Mouse (Mus musculus) adrenal gland, adult 8-10 months (tissue): ENCODE data around the gene Hist1h2ae. TPM values are rescaled to one million over a fixed set of nuclear protein-coding genes. Genes with fewer than 3 reads are reported as not detected.
"Not testable (repeated sequence)": the region's sequence is repeated elsewhere in the genome, so short reads cannot be mapped to it uniquely, and the experiment has no call there.

Experiments
- DNase-seq: peaks from one replicate; pipeline ENCODE4 v3.0.0; 2022
- total RNA-seq, 4 experiments: library from RNA; stranded (reverse); gene quantifications; 2 replicates each; pipeline ENCODE4 v1.2.4; 2022

Gene Hist1h2ae
- total RNA-seq, 4 experiments from 2014 or later, result 4.5 to 9.9 (median 6.6) TPM

GRCm38 (mm10) chr13:23561883-23562659, 8.9 kb downstream of the Hist1h2ae start, which contains the start of gene Hist1h3e:
TSS of gene Hist1h3e (minus strand) at chr13:23562369.
- DNase-seq, result peak; percentile 94

GRCm38 (mm10) chr13:23561531-23561882, 9.5 kb downstream of the Hist1h2ae start:
- not testable (repeated sequence) for DNase-seq

- DNase-seq, result not testable (repeated sequence)
Measured at GRCm38 (mm10) chr13:23560699-23561098, 10.3 kb downstream of the Hist1h2ae start.

- DNase-seq, result no peak
Measured at GRCm38 (mm10) chr13:23556906-23557305, 14.1 kb downstream of the Hist1h2ae start.

- peak; percentile 61 for DNase-seq
Measured at GRCm38 (mm10) chr13:23555839-23556416, 15.1 kb downstream of the Hist1h2ae start.

- peak; percentile 67 for DNase-seq
Measured at GRCm38 (mm10) chr13:23554925-23555838, 15.8 kb downstream of the Hist1h2ae start.

GRCm38 (mm10) chr13:23554393-23554792, 16.6 kb downstream of the Hist1h2ae start:
- DNase-seq, result no peak

GRCm38 (mm10) chr13:23552962-23553361, 18.1 kb downstream of the Hist1h2ae start, which contains the start of gene Hist1h1d:
TSS of gene Hist1h1d (plus strand) at chr13:23553262.
- no peak for DNase-seq

GRCm38 (mm10) chr13:23551931-23552914, 18.8 kb downstream of the Hist1h2ae start:
- DNase-seq, result no peak

GRCm38 (mm10) chr13:23551146-23551834, 19.7 kb downstream of the Hist1h2ae start, which contains the start of gene Hist1h4f:
TSS of gene Hist1h4f (minus strand) at chr13:23551648.
- peak; percentile 81 for DNase-seq

- no peak for DNase-seq
Measured at GRCm38 (mm10) chr13:23550761-23551145, 20.3 kb downstream of the Hist1h2ae start.

- DNase-seq, result no peak
Measured at GRCm38 (mm10) chr13:23546694-23547093, 24.3 kb downstream of the Hist1h2ae start.

- DNase-seq, result not testable (repeated sequence)
Measured at GRCm38 (mm10) chr13:23544787-23545120, 26.3 kb downstream of the Hist1h2ae start.

- DNase-seq, result peak; percentile 54
Measured at GRCm38 (mm10) chr13:23543965-23544786, 26.8 kb downstream of the Hist1h2ae start, which contains the start of gene Hist1h3f. TSS of gene Hist1h3f (plus strand) at chr13:23544052.

- DNase-seq, result peak; percentile 79
Measured at GRCm38 (mm10) chr13:23542999-23543607, 27.9 kb downstream of the Hist1h2ae start, which contains the start of gene Hist1h2bh. TSS of gene Hist1h2bh (minus strand) at chr13:23543392.

- not testable (repeated sequence) for DNase-seq
Measured at GRCm38 (mm10) chr13:23542225-23542980, 28.6 kb downstream of the Hist1h2ae start.

- DNase-seq, result no peak
Measured at GRCm38 (mm10) chr13:23541497-23541896, 29.5 kb downstream of the Hist1h2ae start.

- not testable (repeated sequence) for DNase-seq
Measured at GRCm38 (mm10) chr13:23539821-23540220, 31.2 kb downstream of the Hist1h2ae start.
